Mouse (Mus musculus) bone marrow, adult 2 months (tissue): ENCODE measurements around the gene S100a6.

Source experiments
- CTCF ChIP-seq: fragments of 200-500 bp; IDR thresholded peaks from 2 replicates; pipeline ENCODE4 v1.5.1; 2011; ENCODE audit warnings: low read length, control low read depth; ENCODE audit not compliant: control insufficient read depth, insufficient read depth
- POLR2A ChIP-seq: fragments of 200-500 bp; IDR thresholded peaks from 2 replicates; pipeline ENCODE4 v1.6.1; 2011; ENCODE audit warnings: low read depth, mild to moderate bottlenecking, control low read depth, low read length, borderline replicate concordance; ENCODE audit not compliant: control insufficient read depth

DNA sequence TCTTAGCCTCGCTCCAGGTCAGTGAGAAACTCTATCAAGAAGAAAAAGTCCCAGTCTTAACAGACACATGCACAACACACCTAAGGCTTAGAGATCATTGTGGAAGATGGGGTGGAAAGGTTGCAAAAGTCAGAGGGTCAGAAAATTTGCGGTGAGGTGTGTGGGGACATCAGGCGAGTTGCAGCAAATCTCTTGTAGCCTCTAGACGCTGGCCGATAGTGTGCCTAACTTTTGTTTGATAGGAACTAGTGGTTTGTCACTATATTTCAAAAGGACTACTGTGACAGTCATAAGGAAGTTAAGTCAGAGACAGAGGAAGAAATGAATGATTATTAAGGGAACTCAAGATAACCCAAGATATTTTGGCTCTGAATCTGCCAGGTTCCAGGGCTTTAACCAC is 14.7 kb downstream of the S100a6 start:
- no peak for TF ChIP-seq CTCF
- no peak for TF ChIP-seq POLR2A
